Mouse (Mus musculus) ES-Bruce4 (cell line): ENCODE results near the gene Dusp21. TPM values are rescaled to one million over a fixed set of nuclear protein-coding genes. Genes with fewer than 3 reads are reported as not detected.

Experiments used
- H3K27ac ChIP-seq: 2 replicates; pipeline ENCODE4 v1.5.1; 2012; ENCODE audit warnings: low read length, inconsistent platforms; ENCODE audit not compliant: insufficient read depth
- H3K27me3 ChIP-seq: 2 replicates; pipeline ENCODE4 v1.6.1; 2012; ENCODE audit warnings: mild to moderate bottlenecking, low read length, inconsistent platforms; ENCODE audit not compliant: control insufficient read depth, poor library complexity, insufficient read depth, severe bottlenecking
- H3K36me3 ChIP-seq: 2 replicates; pipeline ENCODE4 v1.6.1; 2012; ENCODE audit warnings: inconsistent platforms, mild to moderate bottlenecking, low read length, moderate library complexity; ENCODE audit not compliant: control insufficient read depth, poor library complexity, insufficient read depth, severe bottlenecking
- H3K4me1 ChIP-seq: one replicate; pipeline ENCODE4 v1.8.1; 2011; ENCODE audit warnings: low read length; ENCODE audit not compliant: control insufficient read depth, insufficient read depth
- H3K4me3 ChIP-seq: 2 replicates; pipeline ENCODE4 v1.5.1; 2011; ENCODE audit warnings: low read depth, mild to moderate bottlenecking, low read length
- H3K9ac ChIP-seq: 2 replicates; pipeline ENCODE4 v1.6.1; 2012; ENCODE audit warnings: low read depth, mild to moderate bottlenecking, inconsistent platforms; ENCODE audit not compliant: poor library complexity, severe bottlenecking
- H3K9me3 ChIP-seq: replicated peaks from 2 replicates; pipeline ENCODE4 v1.6.1; 2012; ENCODE audit warnings: mild to moderate bottlenecking, low read length, inconsistent platforms; ENCODE audit not compliant: control insufficient read depth, poor library complexity, insufficient read depth, severe bottlenecking
- CTCF ChIP-seq: IDR thresholded peaks from one replicate; pipeline ENCODE4 v1.8.1; 2011; ENCODE audit warnings: low read depth, low read length
- EP300 ChIP-seq: IDR thresholded peaks from 2 replicates; pipeline ENCODE4 v1.6.1; 2011; ENCODE audit warnings: low read depth, low read length; ENCODE audit not compliant: insufficient read depth
- POLR2A ChIP-seq: IDR thresholded peaks from one replicate; pipeline ENCODE4 v1.8.1; 2011; ENCODE audit warnings: low read length; ENCODE audit not compliant: insufficient read depth
- polyA plus RNA-seq: library from polyadenylated mRNA; stranded (reverse); fragments of >200 nt; gene quantifications from 2 replicates; pipeline ENCODE4 v1.2.4, GENCODE M21; 2011; ENCODE audit warnings: low read depth; ENCODE audit not compliant: missing spikeins, insufficient read depth, insufficient read length

Dusp21 gene
- polyA plus RNA-seq = not detected in 2 replicates

- TF ChIP-seq EP300 (no peak), CTCF (no peak), POLR2A (no peak)
- no peaks in the 10 kb centered on the region for H3K9me3 ChIP-seq
- no peak within 1 kb of the TSS for H3K27ac ChIP-seq
- no peak within 1 kb of the TSS for H3K9ac ChIP-seq
- no peak within 1 kb of the TSS for H3K4me3 ChIP-seq
- H3K4me1 ChIP-seq = no peaks in the 10 kb centered on the region
- H3K36me3 ChIP-seq = no peaks in the 10 kb centered on the region
- H3K27me3 ChIP-seq = no peaks in the 10 kb centered on the region
Observed at GRCm38 (mm10) chrX:18145557-18145956, at the start of gene Dusp21. TSS of gene Dusp21 (plus strand) at chrX:18145857.

GRCm38 (mm10) chrX:18160734-18161442 lies 15.2 kb downstream of the Dusp21 start:
- no peak for TF ChIP-seq POLR2A
- TF ChIP-seq EP300 = no peak
- TF ChIP-seq CTCF = no peak
- no peak overlapping the region for H3K27ac ChIP-seq
- H3K4me3 ChIP-seq = no peak overlapping the region
- no peaks in the 10 kb centered on the region for H3K9me3 ChIP-seq
- H3K27me3 ChIP-seq = no peaks in the 10 kb centered on the region
- H3K4me1 ChIP-seq = no peaks in the 10 kb centered on the region
- H3K36me3 ChIP-seq = no peaks in the 10 kb centered on the region
- no peak overlapping the region for H3K9ac ChIP-seq

GRCm38 (mm10) chrX:18161796-18162191 lies 16.1 kb downstream of the Dusp21 start:
- no peaks in the 10 kb centered on the region for H3K27me3 ChIP-seq
- peak overlapping the region; percentile 76 for H3K4me3 ChIP-seq
- peak overlapping the region; percentile 43 for H3K27ac ChIP-seq
- H3K9ac ChIP-seq = peak overlapping the region; percentile 76
- no peak for TF ChIP-seq CTCF
- no peaks in the 10 kb centered on the region for H3K4me1 ChIP-seq
- H3K36me3 ChIP-seq = no peaks in the 10 kb centered on the region
- no peaks in the 10 kb centered on the region for H3K9me3 ChIP-seq

- H3K4me3 ChIP-seq = peak within 1 kb of the TSS; percentile 98
- TF ChIP-seq POLR2A (peak; percentile 57), CTCF (no peak), EP300 (0 out of 2 replicates have a peak, but pooled peaks have one; percentile 5)
- no peaks in the 10 kb centered on the region for H3K4me1 ChIP-seq
- no peaks in the 10 kb centered on the region for H3K27me3 ChIP-seq
- no peaks in the 10 kb centered on the region for H3K36me3 ChIP-seq
- peak within 1 kb of the TSS; percentile 98 for H3K9ac ChIP-seq
- no peaks in the 10 kb centered on the region for H3K9me3 ChIP-seq
- H3K27ac ChIP-seq = peak within 1 kb of the TSS; percentile 86
Observed at GRCm38 (mm10) chrX:18162192-18162857, 16.7 kb downstream of the Dusp21 start, which contains the start of gene Kdm6a. TSS of gene Kdm6a (plus strand) at chrX:18162575.

GRCm38 (mm10) chrX:18162861-18163731 lies 17.4 kb downstream of the Dusp21 start:
- Histone ChIP-seq H3K4me3 (peak overlapping the region; percentile 98), H3K27me3 (no peaks in the 10 kb centered on the region), H3K9ac (peak overlapping the region; percentile 98), H3K4me1 (no peaks in the 10 kb centered on the region), H3K9me3 (no peaks in the 10 kb centered on the region), H3K36me3 (no peaks in the 10 kb centered on the region), H3K27ac (peak overlapping the region; percentile 86)
- TF ChIP-seq POLR2A = no peak
